Mouse (Mus musculus) stomach, embryonic 15.5 days (tissue): ENCODE results near the gene Eif1ax. TPM values are rescaled to one million over a fixed set of nuclear protein-coding genes. Genes with fewer than 3 reads are reported as not detected.
A peak's percentile ranks its signal among the peaks of the same experiment; 100 is the strongest.
"Not testable (repeated sequence)": the region's sequence is repeated elsewhere in the genome, so short reads cannot be mapped to it uniquely, and the experiment has no call there.

Source experiments
- ATAC-seq: fragments of 200-750 bp; cut with Nextera tagmentation; 2 replicates; pipeline ENCODE4 v1.8.0; 2017; ENCODE audit warnings: low read depth, moderate number of reproducible peaks, moderate TSS enrichment; ENCODE audit not compliant: insufficient read depth, low FRiP score
- H3K27ac ChIP-seq: fragments of 300-500 bp; sonication (generic); 2 replicates; pipeline ENCODE4 v1.5.1; 2015; ENCODE audit warnings: mild to moderate bottlenecking, inconsistent platforms
- H3K27me3 ChIP-seq: fragments of 300-500 bp; sonication (generic); replicated peaks from 2 replicates; pipeline ENCODE4 v1.6.1; 2015; ENCODE audit warnings: inconsistent platforms
- H3K36me3 ChIP-seq: fragments of 300-500 bp; sonication (generic); 2 replicates; pipeline ENCODE4 v1.6.1; 2015; ENCODE audit warnings: inconsistent platforms
- H3K4me1 ChIP-seq: fragments of 300-500 bp; sonication (generic); 2 replicates; pipeline ENCODE4 v1.6.1; 2015; ENCODE audit warnings: inconsistent platforms
- H3K4me2 ChIP-seq: fragments of 300-500 bp; sonication (generic); 2 replicates; pipeline ENCODE4 v1.6.1; 2015; ENCODE audit warnings: mild to moderate bottlenecking, inconsistent platforms
- H3K4me3 ChIP-seq: fragments of 300-500 bp; sonication (generic); replicated peaks from 2 replicates; pipeline ENCODE4 v1.5.1; 2015; ENCODE audit warnings: inconsistent platforms
- H3K9ac ChIP-seq: fragments of 300-500 bp; sonication (generic); 2 replicates; pipeline ENCODE4 v1.6.1; 2015; ENCODE audit warnings: inconsistent platforms
- H3K9me3 ChIP-seq: fragments of 300-500 bp; sonication (generic); 2 replicates; pipeline ENCODE4 v1.6.1; 2016; ENCODE audit warnings: inconsistent platforms
- WGBS: fragments of 180-500 bp; shearing (Covaris S2); methylation state at CpG from one replicate; pipeline ENCODE4 v1.1.7; 2015; 5-methylcytosine and 5-hydroxymethylcytosine counted together
- polyA plus RNA-seq: library from polyadenylated mRNA; unstranded; fragments of >200 nt; fragmentation: Nextera tagmentation; extraction: Ambion mirVana; gene quantifications from 2 replicates; pipeline ENCODE4 v1.2.1, GENCODE M21; 2015

The Eif1ax gene
- 132 and 138 TPM in 2 replicates for polyA plus RNA-seq

- no peaks in the 10 kb centered on the region for H3K4me1 ChIP-seq
- no peaks in the 10 kb centered on the region for H3K27me3 ChIP-seq
- peak within 1 kb of the TSS; percentile 54 for H3K9ac ChIP-seq
- peak; percentile 99 for ATAC-seq
- H3K4me2 ChIP-seq = peak within 1 kb of the TSS; percentile 48
- peak within 1 kb of the TSS; percentile 55 for H3K4me3 ChIP-seq
- peak within 1 kb of the TSS; percentile 72 for H3K27ac ChIP-seq
- no peaks in the 10 kb centered on the region for H3K36me3 ChIP-seq
- no peaks in the 10 kb centered on the region for H3K9me3 ChIP-seq
- 15% methylated on average over 52 of the region's 76 CpGs for WGBS
These were observed at the start of gene Eif1ax for GRCm38 (mm10) chrX:159371831-159372752. TSS of gene Eif1ax (plus strand) at chrX:159372178.

GRCm38 (mm10) chrX:159364506-159364905, 7.5 kb upstream of the Eif1ax start:
- H3K4me2 ChIP-seq = no peak overlapping the region
- no peaks in the 10 kb centered on the region for H3K36me3 ChIP-seq
- no peak overlapping the region for H3K9ac ChIP-seq
- no peaks in the 10 kb centered on the region for H3K9me3 ChIP-seq
- H3K27me3 ChIP-seq = no peaks in the 10 kb centered on the region
- no peaks in the 10 kb centered on the region for H3K4me1 ChIP-seq
- no peak for ATAC-seq
- no peak overlapping the region for H3K27ac ChIP-seq
- H3K4me3 ChIP-seq = no peak overlapping the region
- 86% methylated on average over 3 of the region's 3 CpGs for WGBS

GRCm38 (mm10) chrX:159372753-159373144, 771 bp downstream of the Eif1ax start:
- WGBS = 15% methylated on average over 9 of the region's 9 CpGs
- peak overlapping the region; percentile 72 for H3K27ac ChIP-seq
- H3K9me3 ChIP-seq = no peaks in the 10 kb centered on the region
- peak overlapping the region; percentile 43 for H3K4me2 ChIP-seq
- H3K4me3 ChIP-seq = peak overlapping the region; percentile 55
- no peaks in the 10 kb centered on the region for H3K36me3 ChIP-seq
- no peaks in the 10 kb centered on the region for H3K4me1 ChIP-seq
- no peaks in the 10 kb centered on the region for H3K27me3 ChIP-seq
- no peak for ATAC-seq
- peak overlapping the region; percentile 54; the same call in 1 of the 2 replicates for H3K9ac ChIP-seq

- Histone ChIP-seq H3K9me3 (no peaks in the 10 kb centered on the region), H3K4me2 (no peak overlapping the region), H3K36me3 (no peaks in the 10 kb centered on the region), H3K4me3 (no peak overlapping the region), H3K4me1 (no peaks in the 10 kb centered on the region), H3K27me3 (no peaks in the 10 kb centered on the region), H3K9ac (no peak overlapping the region), H3K27ac (no peak overlapping the region)
- no peak for ATAC-seq
- WGBS = 75% methylated on average over 9 of the region's 9 CpGs
These were observed 15.1 kb downstream of the Eif1ax start for GRCm38 (mm10) chrX:159387105-159387504.

- no peak for ATAC-seq
- H3K4me2 ChIP-seq = no peak overlapping the region
- H3K4me1 ChIP-seq = no peaks in the 10 kb centered on the region
- no peaks in the 10 kb centered on the region for H3K9me3 ChIP-seq
- no peak overlapping the region for H3K27ac ChIP-seq
- H3K36me3 ChIP-seq = no peaks in the 10 kb centered on the region
- H3K9ac ChIP-seq = no peak overlapping the region
- no peaks in the 10 kb centered on the region for H3K27me3 ChIP-seq
- H3K4me3 ChIP-seq = no peak overlapping the region
These were observed 17.0 kb downstream of the Eif1ax start for GRCm38 (mm10) chrX:159388953-159389352.

GRCm38 (mm10) chrX:159390347-159390962, 18.5 kb downstream of the Eif1ax start:
- H3K9me3 ChIP-seq = no peaks in the 10 kb centered on the region
- no peaks in the 10 kb centered on the region for H3K27me3 ChIP-seq
- H3K9ac ChIP-seq = no peak overlapping the region
- H3K27ac ChIP-seq = no peak overlapping the region
- H3K4me1 ChIP-seq = no peaks in the 10 kb centered on the region
- no peaks in the 10 kb centered on the region for H3K36me3 ChIP-seq
- H3K4me3 ChIP-seq = no peak overlapping the region
- no peak overlapping the region for H3K4me2 ChIP-seq
- WGBS = 77% methylated on average over 6 of the region's 6 CpGs
- ATAC-seq = no peak

- Histone ChIP-seq H3K9ac (no peak overlapping the region), H3K9me3 (no peaks in the 10 kb centered on the region), H3K27me3 (no peaks in the 10 kb centered on the region), H3K36me3 (no peaks in the 10 kb centered on the region), H3K4me1 (no peaks in the 10 kb centered on the region), H3K4me3 (no peak overlapping the region), H3K4me2 (no peak overlapping the region), H3K27ac (no peak overlapping the region)
- WGBS = 68% methylated on average over 3 of the region's 3 CpGs
- no peak for ATAC-seq
These were observed 19.3 kb downstream of the Eif1ax start for GRCm38 (mm10) chrX:159391239-159391638.

GRCm38 (mm10) chrX:159409253-159409652, 37.3 kb downstream of the Eif1ax start:
- 41% methylated on average over 4 of the region's 4 CpGs for WGBS
- H3K4me3 ChIP-seq = no peak overlapping the region
- no peak for ATAC-seq

GRCm38 (mm10) chrX:159414130-159414828, 42.3 kb downstream of the Eif1ax start, which contains the start of gene Map7d2:
TSS of gene Map7d2 (plus strand) at chrX:159414572.
- H3K27ac ChIP-seq = no peak within 1 kb of the TSS
- H3K36me3 ChIP-seq = no peaks in the 10 kb centered on the region
- H3K4me1 ChIP-seq = no peaks in the 10 kb centered on the region
- peak within 1 kb of the TSS; percentile 96 for H3K4me2 ChIP-seq
- no peak within 1 kb of the TSS for H3K9ac ChIP-seq
- H3K27me3 ChIP-seq = peaks cover 27% of the 10 kb centered on the region
- 27% methylated on average over 37 of the region's 83 CpGs for WGBS
- ATAC-seq = peak; percentile 60; the same call in 1 of the 2 replicates
- no peaks in the 10 kb centered on the region for H3K9me3 ChIP-seq
- peak within 1 kb of the TSS; percentile 50 for H3K4me3 ChIP-seq

More at GRCm38 (mm10) chrX:159409253-159409652, 37.3 kb downstream of the Eif1ax start:
- no peaks in the 10 kb centered on the region for H3K4me1 ChIP-seq
- no peak overlapping the region for H3K27ac ChIP-seq
- no peaks in the 10 kb centered on the region for H3K36me3 ChIP-seq
- no peak overlapping the region for H3K9ac ChIP-seq
- peaks cover 4% of the 10 kb centered on the region for H3K27me3 ChIP-seq
- H3K4me2 ChIP-seq = no peak overlapping the region
- H3K9me3 ChIP-seq = no peaks in the 10 kb centered on the region

GRCm38 (mm10) chrX:159414829-159415673, 43.1 kb downstream of the Eif1ax start:
- H3K9ac ChIP-seq = no peak overlapping the region
- no peak overlapping the region for H3K27ac ChIP-seq
- no peak for ATAC-seq
- peaks cover 27% of the 10 kb centered on the region for H3K27me3 ChIP-seq
- H3K4me1 ChIP-seq = no peaks in the 10 kb centered on the region
- no peaks in the 10 kb centered on the region for H3K9me3 ChIP-seq
- peak overlapping the region; percentile 96 for H3K4me2 ChIP-seq
- 22% methylated on average over 49 of the region's 65 CpGs for WGBS
- H3K4me3 ChIP-seq = peak overlapping the region; percentile 50
- H3K36me3 ChIP-seq = no peaks in the 10 kb centered on the region

- H3K4me1 ChIP-seq, H3K4me2 ChIP-seq, H3K36me3 ChIP-seq, ATAC-seq, H3K27me3 ChIP-seq, H3K27ac ChIP-seq, H3K4me3 ChIP-seq, H3K9me3 ChIP-seq, H3K9ac ChIP-seq: not testable (repeated sequence)
- 90% methylated on average over 3 of the region's 3 CpGs for WGBS
These were observed 58.5 kb downstream of the Eif1ax start for GRCm38 (mm10) chrX:159430507-159430906.
